Mouse (Mus musculus) kidney, postnatal 25 days (tissue): Measurements from ENCODE around the gene Prkacb.
"Not testable (repeated sequence)": the region's sequence is repeated elsewhere in the genome, so short reads cannot be mapped to it uniquely, and the experiment has no call there.

ENCODE experiments used
- DNase-seq, 2 experiments: peaks; one replicate each; pipeline ENCODE4 v3.0.0; 2021; ENCODE audit warnings: mixed read lengths in 2 of 2

Prkacb gene

GRCm38 (mm10) chr3:146778451-146778850 is 34.3 kb downstream of the Prkacb start:
- no peak for DNase-seq

- DNase-seq = no peak
Measured at GRCm38 (mm10) chr3:146776711-146777110, 36.1 kb downstream of the Prkacb start.

- no peak for DNase-seq
Measured at GRCm38 (mm10) chr3:146770853-146771252, 41.9 kb downstream of the Prkacb start.

- DNase-seq = no peak
Measured at GRCm38 (mm10) chr3:146769940-146770659, 42.7 kb downstream of the Prkacb start.

- DNase-seq = no peak
Measured at GRCm38 (mm10) chr3:146769569-146769939, 43.2 kb downstream of the Prkacb start.

- no peak for DNase-seq
Measured at GRCm38 (mm10) chr3:146768921-146769320, 43.9 kb downstream of the Prkacb start.

GRCm38 (mm10) chr3:146768360-146768759 is 44.4 kb downstream of the Prkacb start:
- DNase-seq = no peak

GRCm38 (mm10) chr3:146766701-146767181 is 46.0 kb downstream of the Prkacb start:
- DNase-seq = no peak

GRCm38 (mm10) chr3:146766071-146766605 is 46.7 kb downstream of the Prkacb start:
- no peak for DNase-seq

GRCm38 (mm10) chr3:146764871-146765529 is 47.8 kb downstream of the Prkacb start:
- DNase-seq = no peak

GRCm38 (mm10) chr3:146763054-146763453 is 49.7 kb downstream of the Prkacb start:
- DNase-seq = not testable (repeated sequence)

GRCm38 (mm10) chr3:146761276-146761675 is 51.5 kb downstream of the Prkacb start:
- DNase-seq = no peak

GRCm38 (mm10) chr3:146757970-146758960 is 54.5 kb downstream of the Prkacb start:
- no peak for DNase-seq

- no peak for DNase-seq
Measured at GRCm38 (mm10) chr3:146754270-146754669, 58.5 kb downstream of the Prkacb start.

- DNase-seq = no peak
Measured at GRCm38 (mm10) chr3:146741564-146742202, 71.1 kb downstream of the Prkacb start.

- no peak for DNase-seq
Measured at GRCm38 (mm10) chr3:146741158-146741557, 71.6 kb downstream of the Prkacb start.

- not testable (repeated sequence) for DNase-seq
Measured at GRCm38 (mm10) chr3:146736186-146736585, 76.6 kb downstream of the Prkacb start.

- DNase-seq = no peak
Measured at GRCm38 (mm10) chr3:146735657-146736056, 77.1 kb downstream of the Prkacb start.

- DNase-seq = no peak
Measured at GRCm38 (mm10) chr3:146734907-146735629, 77.7 kb downstream of the Prkacb start.

GRCm38 (mm10) chr3:146731499-146731898 is 81.3 kb downstream of the Prkacb start:
- no peak for DNase-seq

GRCm38 (mm10) chr3:146723037-146723436 is 89.8 kb downstream of the Prkacb start:
- no peak for DNase-seq
